Mouse (Mus musculus) liver (tissue): ENCODE data around the gene Spsb1.

Source experiments
- DNase-seq: peaks from one replicate; pipeline ENCODE4 v3.0.0-alpha.2; 2020; ENCODE audit warnings: mixed read lengths

The Spsb1 gene

DNA sequence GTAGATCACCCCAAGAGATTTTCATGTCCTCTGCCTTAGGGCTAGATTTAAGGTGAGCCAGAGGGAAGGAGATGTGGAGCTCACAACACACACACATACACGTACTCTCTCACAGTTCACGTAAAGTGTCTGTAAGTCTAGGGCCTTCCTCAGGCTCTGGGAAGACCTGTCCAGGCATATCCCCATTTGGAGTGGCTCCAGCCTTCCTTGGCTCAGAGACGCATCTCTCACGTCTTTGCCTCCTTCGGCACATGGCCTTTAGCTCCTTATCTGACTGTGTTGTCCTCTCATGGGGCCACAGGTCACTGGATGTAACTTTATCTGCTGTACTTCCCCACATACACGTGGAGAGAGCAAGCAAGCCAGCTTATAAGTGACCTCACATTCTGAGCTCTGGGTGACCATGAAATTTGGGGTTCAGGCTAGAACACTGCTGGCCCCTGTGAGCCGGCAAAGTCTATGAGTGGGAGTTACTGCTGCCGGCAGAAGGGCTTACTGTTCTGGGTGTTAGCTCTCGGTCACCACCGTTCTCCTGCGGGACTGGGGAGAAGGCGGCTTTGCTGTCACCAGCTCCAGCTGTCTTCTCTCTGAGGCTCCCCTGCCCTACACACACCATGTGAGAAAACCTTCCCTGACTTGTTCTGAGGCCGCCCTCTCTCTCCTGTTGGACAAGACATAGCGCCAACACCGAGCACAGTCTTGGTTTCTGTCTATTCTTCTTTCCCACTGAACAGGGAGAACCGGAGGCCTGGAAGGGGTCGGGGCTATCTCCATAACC is 72.5 kb downstream of the Spsb1 start:
- no peak for DNase-seq

DNA sequence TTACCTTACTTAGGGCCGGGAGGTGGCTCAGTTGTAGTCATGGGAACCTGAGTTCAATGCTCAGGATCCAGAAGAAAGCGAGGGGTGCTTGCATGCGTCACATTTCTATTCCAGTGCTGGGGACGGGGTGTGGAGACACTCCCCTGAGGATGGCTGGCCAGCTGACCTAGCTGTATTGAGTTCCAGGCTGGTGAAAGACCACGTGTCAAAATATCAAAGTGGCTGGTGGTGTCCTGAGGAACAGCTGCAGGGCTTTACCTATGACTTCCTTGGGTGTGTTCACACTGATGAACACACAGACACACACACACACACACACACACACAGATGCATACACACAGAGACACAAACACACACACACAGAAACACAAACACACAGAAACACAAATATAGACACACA is 73.9 kb downstream of the Spsb1 start:
- no peak for DNase-seq

DNA sequence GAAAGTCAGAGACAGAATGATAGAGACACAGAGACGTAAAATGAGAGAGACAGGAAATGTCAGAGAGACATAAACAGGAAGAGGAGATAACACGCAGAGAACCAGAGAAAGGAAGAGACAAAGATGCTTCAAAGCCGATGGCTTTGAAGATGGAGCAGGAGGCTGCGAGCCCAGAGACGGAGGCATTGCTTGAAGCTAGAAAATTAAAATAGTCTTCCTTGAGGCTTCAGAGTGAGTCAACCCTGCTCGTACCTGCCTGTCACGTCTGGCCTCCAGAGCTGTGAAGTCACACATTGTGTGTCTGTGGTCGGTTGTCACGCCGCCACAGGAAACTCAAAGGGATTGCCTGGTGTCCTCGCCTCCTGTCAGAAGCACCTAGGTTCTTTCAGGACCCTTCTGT is 74.9 kb downstream of the Spsb1 start:
- DNase-seq: no peak

DNA sequence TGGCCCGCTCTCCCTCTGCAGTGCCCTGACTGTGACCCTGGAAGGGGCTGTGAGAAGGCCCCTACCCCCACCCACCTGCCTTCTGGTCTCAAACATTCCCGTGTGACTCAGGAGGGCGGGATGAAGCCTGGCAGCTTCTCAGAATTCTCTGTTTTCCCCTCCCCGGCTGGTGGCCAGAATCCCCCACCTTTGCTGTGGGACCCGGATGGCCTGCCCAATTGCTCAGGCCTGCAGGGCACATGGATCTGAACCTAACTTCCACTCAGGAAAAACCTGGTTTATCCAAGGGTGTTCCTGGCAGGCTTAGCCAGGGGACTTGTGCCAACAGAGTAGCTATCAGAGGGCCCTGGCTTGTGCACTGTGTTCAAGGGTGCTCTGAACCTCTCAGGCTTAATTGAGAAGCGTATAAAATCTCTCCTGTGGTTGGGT is 76.8 kb downstream of the Spsb1 start:
- no peak for DNase-seq

DNA sequence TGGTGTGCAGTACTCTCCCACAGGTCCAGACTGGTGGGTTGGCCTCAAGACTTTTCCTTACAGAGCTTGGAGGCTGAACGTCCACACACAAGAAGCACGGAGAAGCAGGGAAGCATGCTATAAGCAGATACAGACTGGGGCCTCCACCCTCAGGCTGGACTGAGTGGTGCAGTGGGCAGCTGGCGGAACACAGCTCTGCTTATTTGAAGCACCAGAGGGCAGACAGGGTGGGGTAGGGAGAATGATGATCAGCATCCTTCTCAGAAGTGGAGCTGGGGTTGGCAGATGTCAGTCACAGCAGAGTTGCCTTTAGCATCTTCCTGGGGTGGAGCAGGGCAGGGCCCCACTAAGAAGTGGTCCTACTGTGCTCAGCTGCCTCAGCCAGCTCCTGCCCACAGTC is 77.6 kb downstream of the Spsb1 start:
- DNase-seq: no peak

DNA sequence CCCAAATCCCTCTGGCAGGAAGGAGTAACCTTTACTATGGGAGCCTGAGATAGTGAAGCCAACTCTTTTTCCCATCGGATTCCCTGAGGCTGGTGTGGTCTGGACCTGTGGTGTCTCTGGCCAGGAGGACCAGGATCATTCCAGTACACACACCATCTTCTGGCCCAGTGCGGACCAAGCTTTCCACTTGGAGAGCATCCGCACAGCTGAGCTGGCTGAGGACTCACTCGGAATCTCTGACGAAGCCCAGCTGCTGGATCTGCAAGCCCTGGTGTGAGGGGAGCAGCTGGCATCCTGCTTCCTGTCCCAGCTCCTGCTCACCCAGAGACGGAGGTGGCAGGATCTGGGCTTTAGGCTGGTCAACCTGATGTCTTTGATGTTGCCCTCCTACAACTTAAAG is 78.1 kb downstream of the Spsb1 start:
- DNase-seq: no peak

DNA sequence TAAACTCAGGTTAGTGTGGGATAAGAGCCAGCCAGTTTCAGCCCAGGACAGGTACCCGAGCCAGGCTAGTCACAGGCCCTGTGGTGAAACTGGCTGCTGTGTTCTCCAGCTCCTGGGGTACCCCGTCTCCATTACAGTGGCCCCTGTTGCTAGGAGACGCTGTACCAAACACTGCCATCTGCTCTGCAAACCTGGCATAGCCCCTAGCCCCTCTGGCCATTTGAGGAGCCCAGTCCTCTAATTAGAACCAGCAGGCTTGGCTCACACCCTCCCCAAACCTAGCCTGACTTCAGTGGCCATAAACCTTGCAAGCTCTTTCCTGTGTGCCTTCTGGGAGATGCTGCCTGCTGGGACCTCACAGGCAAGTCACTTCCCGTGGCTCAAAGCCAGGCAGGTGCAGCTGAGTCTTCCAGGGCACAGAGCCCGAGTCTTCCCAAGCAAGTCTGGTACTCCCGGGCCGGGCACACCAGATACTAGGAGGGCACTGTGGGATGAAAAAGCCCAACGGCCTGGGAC is 78.8 kb downstream of the Spsb1 start:
- no peak for DNase-seq

DNA sequence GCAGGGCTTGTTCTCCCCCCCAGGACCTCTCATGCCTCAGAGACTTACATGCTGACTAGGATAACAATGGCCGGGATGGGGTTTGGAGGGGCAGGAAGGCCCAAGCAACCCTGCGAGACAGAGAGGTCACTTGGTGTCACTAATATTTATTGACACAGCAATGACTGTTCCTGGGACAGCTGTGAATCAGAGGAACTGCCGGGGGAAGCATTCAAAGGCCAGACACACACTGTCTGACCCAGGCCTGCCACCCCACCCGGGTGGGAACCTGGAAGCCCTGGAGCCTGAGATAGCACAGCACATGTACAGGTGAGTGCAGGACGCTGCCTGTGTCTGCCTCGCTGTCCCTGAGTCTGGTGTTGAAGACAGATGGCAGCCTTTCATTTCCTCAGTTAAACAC is 79.5 kb downstream of the Spsb1 start:
- no peak for DNase-seq

DNA sequence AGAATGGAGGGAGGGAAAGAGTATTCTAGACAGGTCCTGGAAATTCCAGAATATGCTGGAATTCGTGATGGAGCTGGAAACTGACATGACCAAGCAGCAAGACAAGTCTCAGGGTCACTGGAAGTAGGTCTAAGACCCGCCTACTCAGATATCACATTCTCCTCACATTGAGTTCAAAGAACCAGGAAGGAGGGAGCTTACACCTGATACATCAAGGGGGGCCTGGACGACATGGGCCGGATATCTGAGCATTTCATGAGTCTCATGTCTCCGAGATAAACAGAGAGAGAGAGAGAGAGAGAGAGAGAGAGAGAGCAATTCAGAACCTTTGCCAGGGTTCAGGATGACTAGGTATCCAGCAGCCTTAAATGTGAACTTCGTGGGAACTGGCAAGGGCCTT is 82.6 kb downstream of the Spsb1 start:
- no peak for DNase-seq

DNA sequence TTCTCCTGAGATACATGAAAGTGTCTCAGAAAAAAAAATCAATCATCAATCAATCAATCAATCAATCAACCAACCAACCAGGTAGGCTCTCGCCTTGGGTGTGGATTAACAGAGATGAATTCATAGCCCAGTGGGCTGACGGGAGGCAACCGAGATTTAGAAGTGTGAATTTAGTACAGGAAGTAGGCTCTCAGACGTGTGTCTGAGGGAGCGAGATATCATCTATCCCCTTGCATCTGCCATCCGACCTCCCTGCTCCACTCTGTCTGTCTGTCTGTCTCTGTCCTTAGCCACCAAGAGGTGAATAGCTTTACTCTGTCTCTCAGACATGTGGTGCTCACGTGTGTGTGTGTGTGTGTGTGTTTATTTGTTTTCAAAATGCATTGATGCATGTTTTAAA is 83.3 kb downstream of the Spsb1 start:
- DNase-seq: no peak

DNA sequence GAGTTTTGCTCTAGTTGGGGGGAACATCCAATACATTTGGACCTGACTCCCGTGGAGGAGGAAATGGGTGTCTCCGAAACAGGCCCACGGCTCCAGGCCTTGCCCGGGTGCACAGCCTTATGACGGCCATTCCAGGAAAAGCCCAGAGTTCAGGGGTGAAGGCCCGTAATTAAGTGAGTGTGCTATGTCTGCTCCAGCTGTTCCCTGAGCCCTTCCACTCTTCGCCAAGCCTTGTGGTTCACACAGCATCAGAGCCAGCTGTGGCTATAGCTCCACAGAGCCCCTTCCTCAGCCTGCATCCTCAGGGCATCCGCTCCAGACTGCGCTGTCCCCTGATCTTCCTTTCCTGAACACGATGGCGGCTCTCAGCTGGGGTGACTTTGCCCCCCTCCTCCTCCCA is 83.8 kb downstream of the Spsb1 start:
- no peak for DNase-seq

DNA sequence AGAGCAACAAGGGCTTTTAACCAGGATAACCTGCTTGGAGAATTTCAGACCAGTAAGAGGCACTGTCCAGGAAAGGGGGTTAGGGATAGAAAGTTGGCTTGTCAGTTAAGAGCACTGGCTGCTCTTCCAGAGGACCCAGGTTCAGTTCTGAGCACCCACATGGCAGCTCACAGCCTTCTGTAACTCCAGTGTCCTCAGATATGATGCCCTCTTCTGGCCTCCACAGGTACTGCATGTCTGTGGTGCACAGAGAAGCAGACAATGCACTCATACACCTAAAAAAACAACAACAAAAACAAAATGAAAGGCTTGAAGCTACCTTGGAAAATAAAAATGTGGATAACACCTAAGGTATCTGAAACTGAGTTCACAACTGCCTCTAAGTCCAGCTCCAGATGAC is 84.4 kb downstream of the Spsb1 start:
- no peak for DNase-seq

DNA sequence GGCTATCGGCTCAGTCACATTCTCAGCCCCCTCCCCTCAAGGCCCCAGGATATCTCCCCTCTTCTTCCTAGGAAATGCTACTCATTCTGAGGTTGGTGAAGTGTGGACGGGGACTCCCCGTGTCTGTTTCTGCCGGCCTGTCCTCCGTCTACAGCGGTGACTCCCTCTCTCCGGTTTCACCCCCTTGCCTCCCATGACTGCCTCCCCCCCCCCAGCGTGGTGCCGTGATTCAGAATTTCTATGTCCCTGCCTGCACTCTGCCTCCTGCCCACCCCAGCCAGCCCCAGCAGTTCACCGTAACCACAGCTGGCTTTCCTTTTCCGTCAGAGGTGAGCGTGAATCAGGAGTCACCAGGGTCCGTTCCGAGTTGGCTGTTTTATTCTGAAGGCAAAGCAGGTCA is 86.1 kb downstream of the Spsb1 start:
- DNase-seq: no peak

DNA sequence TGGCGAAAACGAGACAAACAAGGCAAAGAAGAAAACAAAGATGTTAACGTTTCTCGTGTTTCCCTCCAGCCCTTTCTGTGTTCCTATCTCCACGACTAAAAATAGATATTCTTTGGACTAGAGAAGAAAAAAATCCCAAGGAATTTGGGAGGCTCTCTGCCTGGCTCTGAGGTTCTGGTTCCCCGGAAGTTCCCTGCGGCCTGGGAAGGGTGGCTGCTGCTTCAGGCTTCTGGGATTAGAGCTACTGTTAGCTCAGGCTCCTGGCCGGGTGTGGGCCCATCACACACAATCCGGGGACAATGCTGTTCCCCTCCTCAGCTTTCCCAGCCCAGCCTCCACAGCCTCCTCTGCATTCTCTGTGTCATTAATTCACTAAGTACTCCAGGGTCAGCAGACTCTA is 86.8 kb downstream of the Spsb1 start:
- no peak for DNase-seq

DNA sequence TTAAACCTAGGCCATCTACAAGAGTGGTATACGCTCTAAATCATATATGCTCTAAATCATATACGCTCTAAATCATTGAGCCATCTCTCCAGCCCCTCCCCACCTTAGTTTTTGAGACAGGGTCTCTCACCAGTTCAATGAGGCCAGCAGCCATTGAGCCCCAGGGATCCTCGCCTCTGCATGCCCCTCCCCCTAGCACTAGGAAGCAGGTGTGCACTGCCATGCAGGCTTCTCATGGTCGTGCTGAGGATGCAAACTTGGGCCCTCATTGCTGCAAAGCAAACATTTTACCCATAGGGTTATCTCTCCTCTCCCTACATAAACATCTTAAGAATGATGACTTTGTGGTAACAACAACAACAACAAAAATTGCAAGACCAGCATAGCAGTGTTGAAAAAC is 87.5 kb downstream of the Spsb1 start:
- no peak for DNase-seq

DNA sequence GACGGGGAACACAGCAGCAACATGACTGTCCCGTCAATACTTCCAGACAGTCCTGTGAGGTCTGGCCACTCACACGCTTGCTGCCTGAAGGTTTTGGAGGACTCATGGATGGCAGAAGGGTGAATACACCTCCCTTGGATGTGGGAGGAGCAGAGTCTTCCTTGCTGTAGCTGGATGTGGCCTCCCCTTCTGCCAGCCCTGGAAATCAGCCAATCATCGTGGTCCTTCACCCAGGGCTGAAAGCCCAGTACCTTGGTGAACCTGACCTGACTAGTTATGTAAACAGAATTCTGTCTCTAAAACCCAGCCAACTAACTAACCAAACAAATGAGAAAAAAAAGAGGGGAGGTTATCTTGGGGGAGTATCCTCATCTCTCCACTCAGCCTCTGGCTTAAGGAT is 90.4 kb downstream of the Spsb1 start:
- DNase-seq: no peak

DNA sequence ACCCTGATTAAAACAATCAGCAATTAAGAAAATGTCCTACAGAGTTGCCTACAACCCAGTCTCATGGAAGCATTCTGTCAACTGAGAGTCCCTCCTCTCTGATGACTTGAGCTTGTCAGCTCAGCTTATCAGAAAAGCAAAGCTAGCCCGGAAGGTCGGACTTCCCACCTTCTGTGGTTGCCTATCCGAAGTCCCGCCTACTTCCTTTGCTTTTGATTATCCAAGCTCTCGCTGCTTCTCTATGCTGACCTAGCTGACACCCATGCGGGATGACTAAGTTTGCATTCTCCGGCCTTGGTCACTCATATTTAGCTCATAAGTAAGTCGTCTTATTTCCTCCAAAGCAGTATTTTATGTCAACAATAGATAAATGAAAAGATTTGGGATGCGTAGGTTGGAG is 91.3 kb downstream of the Spsb1 start:
- no peak for DNase-seq

DNA sequence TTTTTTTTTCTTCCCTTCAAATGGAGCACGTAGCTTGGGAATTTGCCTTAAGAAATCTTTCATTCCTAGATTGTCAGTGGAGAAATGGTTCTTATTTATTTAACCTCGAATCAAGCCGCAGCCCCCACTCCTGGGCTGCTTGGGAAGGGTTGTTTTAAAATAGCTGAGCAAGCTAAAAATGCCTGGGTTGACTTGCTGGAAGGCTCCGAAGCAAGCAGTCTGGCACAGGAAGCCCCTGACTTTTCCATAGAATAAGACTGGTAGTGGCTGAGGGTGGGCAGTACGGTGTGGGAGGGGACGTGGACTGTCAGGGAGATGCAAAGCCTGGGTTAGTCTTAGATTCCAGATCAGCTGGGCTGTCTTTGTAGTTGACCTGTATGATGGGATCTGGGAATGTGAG is 94.5 kb downstream of the Spsb1 start:
- DNase-seq: no peak

DNA sequence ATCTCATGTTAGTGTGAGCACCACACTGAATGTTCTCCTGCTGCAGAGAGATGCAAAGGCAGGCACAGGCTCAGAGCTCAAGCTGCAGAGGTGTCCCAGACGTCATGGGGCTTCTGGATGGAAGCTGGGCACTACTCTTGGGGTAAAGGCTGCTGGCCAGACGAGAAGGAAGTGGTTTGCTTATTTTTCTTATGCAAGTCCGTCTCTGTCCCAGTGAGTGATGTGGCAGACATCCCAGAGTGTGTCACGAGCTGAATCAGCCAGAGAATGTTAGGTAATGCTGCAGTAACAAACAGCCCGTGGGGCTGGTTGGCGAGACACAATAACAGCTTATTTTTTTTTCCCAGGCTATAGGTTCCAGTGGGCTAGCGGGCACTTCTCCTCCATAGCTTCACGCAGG is 96.3 kb downstream of the Spsb1 start:
- DNase-seq: no peak

DNA sequence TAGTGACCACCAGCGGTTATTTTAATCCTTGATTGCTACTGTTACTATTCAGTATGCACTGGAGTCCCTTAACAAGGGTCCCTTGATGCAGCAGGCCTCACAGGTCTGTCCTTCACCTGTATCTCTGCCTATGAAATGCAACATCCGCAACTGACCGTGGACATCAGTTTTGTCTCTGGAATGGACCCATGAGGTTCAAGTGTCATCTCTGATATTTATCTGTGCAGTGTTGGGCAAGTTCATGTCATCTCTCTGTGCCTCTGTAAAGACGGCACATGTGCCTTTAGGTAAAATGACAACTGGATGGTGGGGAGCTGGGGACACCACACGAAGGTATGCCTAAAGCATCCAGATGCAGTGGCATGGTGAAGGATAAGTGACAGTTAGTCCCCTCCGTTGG is 96.7 kb downstream of the Spsb1 start:
- DNase-seq: no peak

DNA sequence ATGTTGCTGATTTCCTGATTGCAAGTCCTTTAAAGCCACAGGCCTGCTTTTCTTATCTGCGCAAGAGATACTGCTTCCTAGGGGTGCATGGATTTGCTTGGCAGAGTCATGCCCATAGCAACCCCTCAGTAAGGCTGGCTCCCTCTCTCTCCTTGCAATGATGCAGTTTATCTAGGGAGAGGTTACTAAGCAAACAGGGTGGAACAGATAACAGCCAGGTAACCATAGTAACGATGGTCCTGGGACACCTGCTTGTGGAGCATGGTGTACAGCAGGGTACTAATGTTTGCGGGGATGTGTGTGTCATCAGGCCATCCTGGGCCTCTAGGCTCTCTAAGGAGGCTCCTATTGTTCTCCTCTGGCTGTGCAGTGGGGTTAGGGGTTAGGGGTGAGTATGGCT is 97.2 kb downstream of the Spsb1 start:
- no peak for DNase-seq

DNA sequence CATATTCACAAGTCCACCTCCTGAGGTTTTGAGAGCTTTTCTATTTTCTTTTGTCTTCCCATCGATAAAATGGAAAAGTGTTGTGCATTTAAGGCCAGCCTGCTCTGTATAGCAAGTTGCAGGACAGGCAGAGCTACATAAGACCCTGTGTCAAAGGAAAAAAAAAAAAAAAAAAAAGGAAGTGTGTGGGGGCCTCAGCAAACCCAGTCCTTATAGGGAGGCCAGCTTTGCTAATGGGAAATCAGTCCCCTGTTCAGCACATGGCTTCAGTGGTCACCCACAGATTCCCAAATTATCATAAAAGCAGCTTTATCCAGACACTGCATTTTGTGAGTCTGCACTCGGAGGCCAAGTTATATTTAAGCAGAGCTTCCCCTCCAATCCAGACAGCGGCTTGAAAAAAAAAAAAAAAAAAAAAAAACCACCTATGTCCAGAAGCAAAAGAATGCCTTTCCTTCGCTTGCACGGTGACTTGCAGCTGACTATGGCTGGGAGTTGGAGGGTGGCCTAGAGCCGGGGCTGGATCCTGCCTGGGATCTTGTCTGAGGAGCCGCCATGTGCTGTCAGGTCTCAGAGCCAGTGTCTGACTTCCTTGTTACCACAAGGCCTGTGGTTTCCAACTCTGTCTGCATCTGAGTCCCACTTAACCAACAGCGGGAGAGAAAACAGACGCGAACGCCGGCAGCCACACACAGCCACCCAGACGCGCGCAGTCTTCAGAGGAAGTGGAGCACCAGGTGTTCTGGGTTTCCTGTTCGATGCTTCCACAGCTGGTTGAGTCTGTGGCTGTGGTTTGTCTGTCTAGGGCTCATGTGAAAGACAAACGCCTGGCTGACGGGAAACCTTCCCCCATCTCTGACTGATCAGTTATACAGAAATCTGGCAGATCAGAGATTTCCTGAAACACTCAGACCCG is 98.7 kb downstream of the Spsb1 start:
- peak; percentile 44 for DNase-seq

DNA sequence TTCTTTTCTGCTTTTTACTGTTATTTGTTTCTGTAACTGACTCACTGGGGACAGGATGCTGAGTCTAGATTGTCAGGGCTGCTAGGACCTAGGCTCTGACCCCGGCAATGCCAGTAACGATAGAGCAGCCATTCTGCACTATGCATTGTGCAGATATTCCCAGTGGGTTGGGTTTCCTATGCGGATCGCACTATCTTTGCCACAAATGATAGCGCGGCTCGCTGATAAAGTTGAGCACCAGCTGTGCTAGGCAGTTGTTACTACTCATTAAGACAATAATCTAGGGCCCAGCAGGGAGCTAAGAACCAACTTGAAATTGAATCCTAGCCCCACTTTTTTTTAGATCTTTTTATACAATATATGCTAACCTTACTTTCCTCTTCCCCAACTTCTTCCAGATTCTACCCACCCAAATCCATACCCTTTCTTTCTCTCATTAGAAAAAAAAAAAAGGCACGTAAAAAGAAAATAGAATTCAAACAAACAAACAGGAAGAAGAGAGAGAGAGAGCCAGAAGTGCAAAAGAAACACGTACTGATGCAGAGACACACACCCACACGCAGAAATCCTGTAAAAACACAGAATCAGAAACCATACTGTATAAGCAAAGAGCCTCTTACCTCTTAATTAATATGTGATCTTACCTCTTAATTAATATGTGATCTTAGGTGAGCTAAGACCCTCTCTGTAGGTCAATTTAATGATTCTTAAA is 99.5 kb downstream of the Spsb1 start:
- DNase-seq: peak; percentile 32
